Mouse (Mus musculus) lung, adult 18-20 months (tissue): Measurements from ENCODE around the gene Bag3.
A peak's percentile ranks its signal among the peaks of the same experiment; 100 is the strongest.
"Not testable (repeated sequence)": the region's sequence is repeated elsewhere in the genome, so short reads cannot be mapped to it uniquely, and the experiment has no call there.

Source experiments
- DNase-seq, 2 experiments: peaks; one replicate each; pipeline ENCODE4 v3.0.0; 2022; ENCODE audit warnings: mixed read lengths in 2 of 2

Bag3 gene

GRCm38 (mm10) chr7:128538196-128538595 is 14.8 kb downstream of the Bag3 start:
- no peak for DNase-seq

- DNase-seq = no peak
Measured at GRCm38 (mm10) chr7:128538769-128539168, 15.4 kb downstream of the Bag3 start.

GRCm38 (mm10) chr7:128540111-128540510 is 16.7 kb downstream of the Bag3 start:
- no peak for DNase-seq

GRCm38 (mm10) chr7:128540734-128541133 is 17.3 kb downstream of the Bag3 start:
- no peak for DNase-seq

GRCm38 (mm10) chr7:128541186-128541585 is 17.8 kb downstream of the Bag3 start:
- DNase-seq = peak; percentile 44 to 66

- no peak for DNase-seq
Measured at GRCm38 (mm10) chr7:128541771-128542170, 18.4 kb downstream of the Bag3 start.

GRCm38 (mm10) chr7:128542488-128542887 is 19.1 kb downstream of the Bag3 start:
- DNase-seq = no peak

GRCm38 (mm10) chr7:128543148-128543855 is 19.9 kb downstream of the Bag3 start:
- DNase-seq = no peak

- no peak for DNase-seq
Measured at GRCm38 (mm10) chr7:128543961-128544360, 20.5 kb downstream of the Bag3 start.

GRCm38 (mm10) chr7:128544566-128545262 is 21.3 kb downstream of the Bag3 start:
- no peak for DNase-seq

- DNase-seq = no peak
Measured at GRCm38 (mm10) chr7:128546031-128546430, 22.6 kb downstream of the Bag3 start.

GRCm38 (mm10) chr7:128549137-128549536 is 25.7 kb downstream of the Bag3 start:
- DNase-seq = peak in 1 of 2 experiments; percentile 60

GRCm38 (mm10) chr7:128550328-128551086 is 27.1 kb downstream of the Bag3 start:
- DNase-seq = no peak

GRCm38 (mm10) chr7:128551087-128551457 is 27.7 kb downstream of the Bag3 start:
- no peak for DNase-seq

GRCm38 (mm10) chr7:128553105-128553705 is 29.8 kb downstream of the Bag3 start:
- DNase-seq = peak in 1 of 2 experiments; percentile 55

- no peak for DNase-seq
Measured at GRCm38 (mm10) chr7:128554502-128554901, 31.1 kb downstream of the Bag3 start.

- no peak for DNase-seq
Measured at GRCm38 (mm10) chr7:128555141-128555750, 31.8 kb downstream of the Bag3 start.

GRCm38 (mm10) chr7:128556923-128557430 is 33.6 kb downstream of the Bag3 start:
- DNase-seq = no peak

- DNase-seq = peak; percentile 27 to 53
Measured at GRCm38 (mm10) chr7:128563373-128563772, 40.0 kb downstream of the Bag3 start.

GRCm38 (mm10) chr7:128566311-128566710 is 42.9 kb downstream of the Bag3 start:
- DNase-seq = no peak

GRCm38 (mm10) chr7:128567561-128568244 is 44.3 kb downstream of the Bag3 start:
- no peak for DNase-seq

- DNase-seq = not testable (repeated sequence)
Measured at GRCm38 (mm10) chr7:128569429-128569828, 46.0 kb downstream of the Bag3 start.
